Mouse (Mus musculus) T-helper 2 cell (primary cell): ENCODE results near the gene Copg2.

Experiments used
- in situ Hi-C: fragments of 300-600 bp; cut with MboI, MseI; formaldehyde crosslinking; loops from one replicate; pipeline ENCODE4 v1.15.1; 2025; ENCODE audit warnings: high pct_unique_total_duplicates

Copg2 gene

GRCm38 (mm10) chr6:30735728-30736371 is 160.7 kb downstream of the Copg2 start:
- in situ Hi-C loops: loop anchor here (10.0 kb wide), 2 partner anchors 211 to 249 kb away; no protein-coding TSS in a partner anchor

GRCm38 (mm10) chr6:30734988-30735727 is 161.4 kb downstream of the Copg2 start:
- in situ Hi-C loops: loop anchor here (10.0 kb wide), 2 partner anchors 210 to 250 kb away; no protein-coding TSS in a partner anchor

GRCm38 (mm10) chr6:30734465-30734864 is 162.1 kb downstream of the Copg2 start:
- in situ Hi-C loops: loop anchor here (10.0 kb wide), 2 partner anchors 210 to 250 kb away; no protein-coding TSS in a partner anchor

- in situ Hi-C loops: loop anchor here (10.0 kb wide), 2 partner anchors 208 to 252 kb away; no protein-coding TSS in a partner anchor
These were observed 163.9 kb downstream of the Copg2 start for GRCm38 (mm10) chr6:30732571-30733130.

GRCm38 (mm10) chr6:30730301-30730971 is 166.2 kb downstream of the Copg2 start:
- in situ Hi-C loops: loop anchor here (10.0 kb wide), 2 partner anchors 206 to 254 kb away; no protein-coding TSS in a partner anchor

- in situ Hi-C loops: no loop called here
These were observed 173.3 kb downstream of the Copg2 start, which contains the start of gene Mest for GRCm38 (mm10) chr6:30723331-30723730. Gene Mest, plus strand, starts transcription at chr6:30723547.

GRCm38 (mm10) chr6:30722385-30723164 is 174.0 kb downstream of the Copg2 start:
- in situ Hi-C loops: no loop called here

- in situ Hi-C loops: loop anchor here (10.0 kb wide), 1 partner anchor 292 kb away; no protein-coding TSS in a partner anchor
These were observed 179.8 kb downstream of the Copg2 start for GRCm38 (mm10) chr6:30716796-30717195.

- in situ Hi-C loops: loop anchor here (10.0 kb wide), 1 partner anchor 290 kb away; no protein-coding TSS in a partner anchor
These were observed 181.6 kb downstream of the Copg2 start for GRCm38 (mm10) chr6:30714891-30715471.

- in situ Hi-C loops: loop anchor here (10.0 kb wide), 1 partner anchor 289 kb away; no protein-coding TSS in a partner anchor
These were observed 182.7 kb downstream of the Copg2 start for GRCm38 (mm10) chr6:30713896-30714295.

GRCm38 (mm10) chr6:30713455-30713854 is 183.1 kb downstream of the Copg2 start:
- in situ Hi-C loops: loop anchor here (10.0 kb wide), 1 partner anchor 289 kb away; no protein-coding TSS in a partner anchor

GRCm38 (mm10) chr6:30712484-30712883 is 184.1 kb downstream of the Copg2 start:
- in situ Hi-C loops: loop anchor here (10.0 kb wide), 1 partner anchor 288 kb away; no protein-coding TSS in a partner anchor

GRCm38 (mm10) chr6:30711365-30711763 is 185.2 kb downstream of the Copg2 start:
- in situ Hi-C loops: loop anchor here (10.0 kb wide), 1 partner anchor 287 kb away; no protein-coding TSS in a partner anchor

- in situ Hi-C loops: loop anchor here (10.0 kb wide), 1 partner anchor 286 kb away; no protein-coding TSS in a partner anchor
These were observed 185.9 kb downstream of the Copg2 start for GRCm38 (mm10) chr6:30710371-30711364.

GRCm38 (mm10) chr6:30709115-30709514 is 187.5 kb downstream of the Copg2 start:
- in situ Hi-C loops: no loop called here

GRCm38 (mm10) chr6:30703977-30704602 is 192.5 kb downstream of the Copg2 start:
- in situ Hi-C loops: no loop called here

- in situ Hi-C loops: no loop called here
These were observed 193.1 kb downstream of the Copg2 start for GRCm38 (mm10) chr6:30703476-30703875.

- in situ Hi-C loops: no loop called here
These were observed 193.7 kb downstream of the Copg2 start for GRCm38 (mm10) chr6:30702881-30703280.
